Mouse (Mus musculus): ENCODE measurements around the gene Nrip1.

GRCm38 (mm10) chr16:76280365-76280764 lies 93.3 kb downstream of the Nrip1 start:
- TF ChIP-seq POLR2A (IDR thresholded peaks at IDR 0.05; ENCODE audit: insufficient read depth, low read length) (no peak), CTCF (IDR thresholded peaks at IDR 0.05; ENCODE audit: low read depth, low read length) (no peak)
